Mouse (Mus musculus) embryonic facial prominence, embryonic 14.5 days (tissue): ENCODE data around the gene Cdk6. TPM values are rescaled to one million over a fixed set of nuclear protein-coding genes. Genes with fewer than 3 reads are reported as not detected.

Source experiments
- ATAC-seq: fragments of 200-750 bp; cut with Nextera tagmentation; 2 replicates; pipeline ENCODE4 v1.8.0; 2017; ENCODE audit warnings: low read depth, moderate number of reproducible peaks, moderate TSS enrichment
- DNase-seq: peaks from one replicate; pipeline ENCODE4 v3.0.0-alpha.2; 2015; ENCODE audit warnings: low spot score
- H3K27ac ChIP-seq: fragments of 300-500 bp; sonication (generic); replicated peaks from 2 replicates; pipeline ENCODE4 v1.5.1; 2014; ENCODE audit warnings: low read depth, mild to moderate bottlenecking, low read length, moderate library complexity
- H3K27me3 ChIP-seq: fragments of 300-500 bp; sonication (generic); replicated peaks from 2 replicates; pipeline ENCODE4 v1.6.1; 2014; ENCODE audit warnings: low read length; ENCODE audit not compliant: control insufficient read depth, insufficient read depth
- H3K36me3 ChIP-seq: fragments of 300-500 bp; sonication (generic); 2 replicates; pipeline ENCODE4 v1.6.1; 2014; ENCODE audit warnings: low read length, mixed read lengths; ENCODE audit not compliant: control insufficient read depth, insufficient read depth
- H3K4me1 ChIP-seq: fragments of 300-500 bp; sonication (generic); 2 replicates; pipeline ENCODE4 v1.6.1; 2014; ENCODE audit warnings: antibody characterized with exemption, low read length; ENCODE audit not compliant: control insufficient read depth, insufficient read depth
- H3K4me2 ChIP-seq: fragments of 300-500 bp; sonication (generic); 2 replicates; pipeline ENCODE4 v1.6.1; 2014; ENCODE audit warnings: low read depth, mild to moderate bottlenecking, low read length, moderate library complexity, mixed read lengths
- H3K4me3 ChIP-seq: fragments of 300-500 bp; sonication (generic); 2 replicates; pipeline ENCODE4 v1.5.1; 2014; ENCODE audit warnings: low read depth, mild to moderate bottlenecking, low read length
- H3K9ac ChIP-seq: fragments of 300-500 bp; sonication (generic); 2 replicates; pipeline ENCODE4 v1.6.1; 2014; ENCODE audit warnings: low read depth, mild to moderate bottlenecking, low read length, moderate library complexity, mixed read lengths
- H3K9me3 ChIP-seq: fragments of 300-500 bp; sonication (generic); 2 replicates; pipeline ENCODE4 v1.6.1; 2016; ENCODE audit warnings: low read length; ENCODE audit not compliant: control insufficient read depth
- WGBS: fragments of 180-500 bp; shearing (Covaris S2); extraction: QIAGEN DNeasy Blood & Tissue Kit; methylation state at CpG from one replicate; pipeline ENCODE4 v1.1.7; 2014; 5-methylcytosine and 5-hydroxymethylcytosine counted together
- polyA plus RNA-seq: library from polyadenylated mRNA; unstranded; fragments of >200 nt; fragmentation: Nextera tagmentation; extraction: Ambion mirVana; gene quantifications from 2 replicates; pipeline ENCODE4 v1.2.1, GENCODE M21; 2014

Gene Cdk6
- polyA plus RNA-seq, 1 experiment from 2014 or later: 21.3 TPM

GRCm38 (mm10) chr5:3486579-3487282 is 145.4 kb downstream of the Cdk6 start:
- Histone ChIP-seq H3K27me3 (no peaks in the 10 kb centered on the region), H3K36me3 (0 out of 2 replicates have a peak, but pooled peaks cover 9% of the 10 kb centered on the region), H3K9me3 (no peaks in the 10 kb centered on the region), H3K4me2 (no peak overlapping the region), H3K27ac (no peak overlapping the region), H3K4me3 (no peak overlapping the region), H3K9ac (no peak overlapping the region), H3K4me1 (no peaks in the 10 kb centered on the region)
- ATAC-seq (no peak), DNase-seq (no peak)
- WGBS: 58% methylated on average over 7 of the region's 7 CpGs

GRCm38 (mm10) chr5:3488146-3488774 is 147.0 kb downstream of the Cdk6 start:
- DNase-seq (no peak), ATAC-seq (no peak)
- 0 out of 2 replicates have a peak, but pooled peaks cover 9% of the 10 kb centered on the region for H3K36me3 ChIP-seq
- H3K9ac ChIP-seq: no peak overlapping the region
- H3K27ac ChIP-seq: no peak overlapping the region
- H3K4me2 ChIP-seq: no peak overlapping the region
- 67% methylated on average over 16 of the region's 16 CpGs for WGBS
- no peaks in the 10 kb centered on the region for H3K27me3 ChIP-seq
- H3K4me1 ChIP-seq: no peaks in the 10 kb centered on the region
- H3K4me3 ChIP-seq: no peak overlapping the region
- H3K9me3 ChIP-seq: no peaks in the 10 kb centered on the region

GRCm38 (mm10) chr5:3490358-3490757 is 149.1 kb downstream of the Cdk6 start:
- 85% methylated on average over 3 of the region's 3 CpGs for WGBS
- no peak for DNase-seq

GRCm38 (mm10) chr5:3491084-3491483 is 149.8 kb downstream of the Cdk6 start:
- Histone ChIP-seq H3K27ac (no peak overlapping the region), H3K4me1 (no peaks in the 10 kb centered on the region), H3K27me3 (no peaks in the 10 kb centered on the region), H3K9ac (no peak overlapping the region), H3K36me3 (no peaks in the 10 kb centered on the region), H3K4me2 (no peak overlapping the region), H3K4me3 (no peak overlapping the region), H3K9me3 (no peaks in the 10 kb centered on the region)
- no peak for DNase-seq
- WGBS: 69% methylated on average over 9 of the region's 9 CpGs
- no peak for ATAC-seq

More at GRCm38 (mm10) chr5:3490358-3490757, 149.1 kb downstream of the Cdk6 start:
- no peak for ATAC-seq
- no peaks in the 10 kb centered on the region for H3K4me1 ChIP-seq
- no peak overlapping the region for H3K27ac ChIP-seq
- H3K4me2 ChIP-seq: no peak overlapping the region
- no peaks in the 10 kb centered on the region for H3K27me3 ChIP-seq
- no peak overlapping the region for H3K9ac ChIP-seq
- H3K4me3 ChIP-seq: no peak overlapping the region
- 0 out of 2 replicates have a peak, but pooled peaks cover 6% of the 10 kb centered on the region for H3K36me3 ChIP-seq
- H3K9me3 ChIP-seq: no peaks in the 10 kb centered on the region

- H3K4me2 ChIP-seq: no peak overlapping the region
- DNase-seq (no peak), ATAC-seq (no peak)
- H3K9ac ChIP-seq: no peak overlapping the region
- no peaks in the 10 kb centered on the region for H3K4me1 ChIP-seq
- no peaks in the 10 kb centered on the region for H3K36me3 ChIP-seq
- H3K4me3 ChIP-seq: no peak overlapping the region
- no peaks in the 10 kb centered on the region for H3K27me3 ChIP-seq
- no peak overlapping the region for H3K27ac ChIP-seq
- no peaks in the 10 kb centered on the region for H3K9me3 ChIP-seq
- 69% methylated on average over 5 of the region's 5 CpGs for WGBS
Measured at GRCm38 (mm10) chr5:3491883-3492282, 150.6 kb downstream of the Cdk6 start.

- ATAC-seq (no peak), DNase-seq (no peak)
- H3K27me3 ChIP-seq: no peaks in the 10 kb centered on the region
- WGBS: 89% methylated on average over 13 of the region's 13 CpGs
- H3K4me2 ChIP-seq: no peak overlapping the region
- H3K27ac ChIP-seq: no peak overlapping the region
- no peaks in the 10 kb centered on the region for H3K36me3 ChIP-seq
- no peak overlapping the region for H3K4me3 ChIP-seq
- H3K9ac ChIP-seq: no peak overlapping the region
- H3K4me1 ChIP-seq: no peaks in the 10 kb centered on the region
- H3K9me3 ChIP-seq: no peaks in the 10 kb centered on the region
Measured at GRCm38 (mm10) chr5:3492776-3493636, 151.7 kb downstream of the Cdk6 start.

- no peak overlapping the region for H3K27ac ChIP-seq
- ATAC-seq (no peak), DNase-seq (no peak)
- H3K36me3 ChIP-seq: no peaks in the 10 kb centered on the region
- WGBS: 91% methylated on average over 9 of the region's 9 CpGs
- no peaks in the 10 kb centered on the region for H3K9me3 ChIP-seq
- no peak overlapping the region for H3K4me3 ChIP-seq
- no peaks in the 10 kb centered on the region for H3K27me3 ChIP-seq
- no peak overlapping the region for H3K4me2 ChIP-seq
- no peak overlapping the region for H3K9ac ChIP-seq
- no peaks in the 10 kb centered on the region for H3K4me1 ChIP-seq
Measured at GRCm38 (mm10) chr5:3493968-3494367, 152.7 kb downstream of the Cdk6 start.

GRCm38 (mm10) chr5:3494452-3495187 is 153.3 kb downstream of the Cdk6 start:
- H3K4me2 ChIP-seq: no peak overlapping the region
- no peaks in the 10 kb centered on the region for H3K27me3 ChIP-seq
- no peaks in the 10 kb centered on the region for H3K9me3 ChIP-seq
- H3K4me3 ChIP-seq: no peak overlapping the region
- no peak overlapping the region for H3K27ac ChIP-seq
- H3K9ac ChIP-seq: no peak overlapping the region
- ATAC-seq (no peak), DNase-seq (no peak)
- WGBS: 77% methylated on average over 8 of the region's 8 CpGs
- no peaks in the 10 kb centered on the region for H3K36me3 ChIP-seq
- no peaks in the 10 kb centered on the region for H3K4me1 ChIP-seq
